Mouse (Mus musculus) adrenal gland, adult 18-20 months (tissue): ENCODE measurements around the gene Cdh10. TPM values are rescaled to one million over a fixed set of nuclear protein-coding genes. Genes with fewer than 3 reads are reported as not detected.

Source experiments
- DNase-seq, 2 experiments: peaks; one replicate each; pipeline ENCODE4 v3.0.0; 2021 to 2022; ENCODE audit warnings: low spot score in 2 of 2
- long read RNA-seq, 2 experiments: library from polyadenylated mRNA; stranded (forward); transcript quantifications; one replicate each; pipeline ENCODE4 v2.0.0; 2021
- total RNA-seq, 2 experiments: library from RNA; stranded (reverse); gene quantifications; 1 replicate in 1 of 2; 2 replicates in 1 of 2; pipeline ENCODE4 v1.2.3; 2021

Gene Cdh10
- total RNA-seq: under 1 TPM in 1 of 2 experiments, not detected in 1; 0.22 TPM
- long read RNA-seq, experiment 1: 0 reads
- long read RNA-seq, experiment 2: 0 reads

DNA sequence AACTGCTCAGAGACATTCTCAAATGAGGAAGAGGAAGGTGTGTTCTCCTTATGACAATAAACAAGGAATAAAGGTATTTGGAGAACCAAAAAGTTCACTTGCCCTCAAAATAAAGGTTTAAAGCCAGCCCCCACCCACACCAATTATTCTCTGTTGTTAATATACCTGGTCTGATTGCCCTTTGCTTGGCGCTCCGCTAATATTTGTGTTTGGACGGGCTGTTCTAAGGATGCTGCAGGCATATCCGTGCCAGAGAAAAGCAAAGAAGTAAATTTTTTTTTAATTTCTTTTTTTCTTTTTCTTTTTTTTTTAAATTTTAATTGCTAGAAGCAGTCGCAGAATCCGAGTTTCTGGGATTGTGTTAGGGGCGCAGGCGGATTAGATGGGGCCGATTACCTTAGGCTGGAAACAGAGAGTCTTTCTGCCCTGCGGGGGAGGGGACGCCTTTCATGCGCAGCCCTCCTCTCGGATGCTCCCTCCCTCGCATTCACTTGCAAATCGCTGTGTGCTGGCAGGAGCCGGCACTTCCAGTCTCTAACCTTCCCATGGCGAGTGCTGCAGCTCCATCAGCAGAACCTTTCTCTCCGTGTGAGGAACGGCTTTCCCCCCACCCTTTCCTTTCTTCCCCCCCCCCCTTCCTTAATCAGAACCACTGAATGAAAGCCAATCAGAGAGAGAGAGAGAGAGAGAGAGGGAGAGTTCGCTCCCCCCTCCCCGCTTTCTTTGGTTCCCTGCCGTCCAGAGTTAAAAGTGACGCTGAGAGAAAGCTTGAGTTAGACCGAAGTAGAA, at the start of gene Cdh10:
TSS of gene Cdh10 (plus strand) at position 763 of the 789 bp plus-strand sequence.
- DNase-seq: peak in 1 of 2 experiments; percentile 4

DNA sequence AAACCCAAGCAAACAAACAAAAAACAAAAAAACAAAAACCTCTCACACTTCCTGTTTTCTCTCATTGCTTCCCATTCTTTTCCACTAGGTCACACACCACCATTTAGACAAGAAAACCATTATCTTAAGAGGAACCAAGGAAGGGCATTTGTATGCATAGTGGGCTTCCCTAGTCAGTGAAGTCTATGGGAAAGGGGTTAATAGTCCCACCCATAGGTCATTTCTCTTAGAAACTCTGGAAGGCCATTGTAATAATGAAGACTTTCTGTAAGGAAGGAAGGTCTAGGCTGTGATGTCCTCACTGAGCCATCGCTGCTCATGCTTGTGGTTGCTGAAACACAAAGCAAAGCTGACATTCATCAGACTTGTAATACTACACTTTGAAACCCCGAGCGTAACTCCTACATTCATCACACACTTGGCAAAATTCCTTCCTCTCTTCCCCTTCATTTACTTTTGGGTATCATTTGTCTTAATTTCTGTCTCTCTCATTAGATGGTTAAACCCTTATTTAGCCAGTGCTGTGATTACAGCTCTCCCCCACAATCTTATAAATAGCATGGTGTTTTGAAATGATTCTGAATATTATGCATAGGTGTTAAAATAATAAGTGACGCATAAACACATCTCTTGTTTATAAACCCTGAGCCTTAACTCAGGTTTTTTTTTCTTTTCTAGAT, 9.5 kb upstream of the Cdh10 start:
- no peak for DNase-seq

DNA sequence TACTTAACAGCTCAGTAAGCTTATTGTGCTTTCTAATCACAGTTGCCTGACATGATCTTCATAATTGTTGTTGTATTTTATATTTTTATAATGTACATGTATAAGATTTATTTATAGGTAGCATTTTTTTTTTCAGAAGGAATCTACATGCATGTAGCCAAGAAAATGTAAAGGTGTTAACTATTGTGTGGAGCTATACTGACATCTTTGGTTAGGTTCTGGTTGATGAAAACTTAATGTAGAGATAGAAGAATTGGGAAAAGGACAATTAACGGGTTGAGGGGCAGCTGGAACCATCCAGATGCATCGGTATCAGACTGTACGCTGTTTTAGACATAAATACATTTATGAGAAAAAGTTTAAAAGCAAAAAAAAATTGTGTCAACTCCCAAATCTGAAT, 1.0 kb upstream of the Cdh10 start:
- no peak for DNase-seq

DNA sequence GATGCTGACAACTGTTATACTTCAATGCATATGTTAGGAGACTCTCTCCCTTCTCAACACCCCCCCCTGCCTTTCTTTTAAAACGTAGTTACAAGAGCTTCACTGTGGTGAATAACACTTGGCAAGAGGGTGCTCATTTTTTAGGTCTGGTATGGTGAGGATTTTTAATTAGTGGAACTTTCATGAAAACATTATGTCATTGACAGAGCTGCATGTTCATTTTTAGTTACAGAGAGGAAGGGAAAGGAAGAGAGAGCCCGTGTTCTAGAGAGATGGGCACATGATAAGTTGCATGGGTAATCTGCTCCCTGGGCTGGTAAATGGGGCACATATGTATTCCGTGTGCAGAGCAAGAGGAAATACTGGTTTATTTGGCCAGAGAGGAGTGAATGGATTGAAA, 1.5 kb downstream of the Cdh10 start:
- DNase-seq: no peak

DNA sequence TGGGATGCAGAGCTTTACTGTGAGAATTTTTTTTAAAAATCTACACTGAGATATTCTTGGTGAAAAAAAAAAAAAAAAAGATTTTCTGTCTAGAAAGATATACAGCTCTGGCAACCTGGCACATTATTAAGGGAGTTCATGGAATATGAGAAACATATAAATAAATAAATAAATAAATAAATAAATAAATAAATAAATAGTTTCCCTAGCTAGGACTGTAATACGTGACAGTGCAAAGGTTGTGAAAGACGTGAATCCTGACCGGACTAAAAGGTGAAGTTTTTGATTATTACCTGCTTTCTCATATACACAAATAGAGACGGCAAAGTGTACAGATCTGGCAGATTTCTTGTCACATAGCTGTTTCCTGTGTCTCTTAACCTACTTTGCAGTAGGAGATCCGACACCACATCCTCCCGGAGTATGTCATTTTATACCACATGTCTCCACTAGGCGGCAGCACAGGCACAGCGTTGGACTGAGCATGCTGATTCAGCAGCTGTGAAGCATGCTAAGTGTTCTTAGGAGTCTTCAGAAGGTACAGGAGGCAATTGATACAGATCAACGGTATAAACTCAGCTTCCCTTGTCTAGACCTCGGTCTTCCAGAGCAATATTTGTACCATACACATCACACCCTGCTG, 2.5 kb downstream of the Cdh10 start:
- peak; percentile 72 to 75 for DNase-seq

DNA sequence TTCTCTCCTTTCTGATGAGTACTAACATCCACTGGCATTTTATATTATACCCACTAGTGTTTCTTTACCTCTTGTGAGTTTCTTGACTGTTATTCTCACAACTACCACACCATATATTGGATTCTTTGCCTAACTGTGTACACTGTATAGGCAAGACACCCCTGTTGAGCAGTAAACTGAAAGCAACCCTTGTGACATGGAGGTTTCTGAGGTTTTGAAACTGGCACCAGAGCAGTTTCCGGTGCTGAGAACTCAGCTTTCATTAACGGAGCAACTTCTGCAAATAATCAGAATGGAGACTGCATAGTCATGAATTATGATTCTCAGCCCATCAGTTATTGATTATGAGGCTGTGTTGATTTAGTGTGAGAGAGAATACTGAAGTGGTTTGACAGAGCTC, 4.7 kb downstream of the Cdh10 start:
- DNase-seq: no peak

DNA sequence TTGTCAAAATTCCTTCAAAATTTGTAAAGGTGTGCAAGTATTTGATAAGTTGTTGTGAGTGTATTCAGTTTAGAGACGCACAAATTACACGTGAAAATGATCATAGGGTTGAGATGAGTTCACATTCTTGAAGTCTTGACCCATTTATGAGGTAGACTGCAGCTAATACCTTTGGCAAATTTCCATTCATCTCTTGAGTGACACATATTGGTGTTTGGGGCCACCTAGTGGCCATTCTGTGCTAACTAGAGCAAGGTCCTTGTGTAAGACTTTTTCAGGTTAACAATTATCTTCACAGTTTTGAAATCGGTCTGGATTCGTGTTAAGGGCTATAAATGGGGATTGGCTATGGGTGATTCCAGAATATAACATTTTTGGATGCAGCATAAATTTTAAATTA, 13.5 kb downstream of the Cdh10 start:
- DNase-seq: peak; percentile 29 to 36

DNA sequence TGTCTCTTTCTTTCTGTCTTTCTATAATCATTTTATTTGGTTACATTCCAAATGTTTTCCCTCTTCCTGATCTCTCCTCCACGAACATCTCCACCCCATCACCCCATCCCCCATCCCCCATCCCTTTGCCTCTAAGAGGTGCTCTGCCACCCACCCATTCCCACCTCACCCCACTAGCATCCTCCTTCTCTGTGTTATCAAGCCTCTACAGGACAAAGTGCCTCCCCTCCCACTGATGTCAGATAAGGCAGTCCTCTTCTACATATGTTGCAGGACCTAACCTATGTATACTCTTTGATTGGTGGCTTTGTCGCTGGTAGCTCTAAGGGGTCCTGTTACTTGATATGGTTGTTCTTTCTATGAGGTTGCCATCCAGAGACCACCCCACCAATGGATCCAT, 23.0 kb downstream of the Cdh10 start:
- DNase-seq: no peak

DNA sequence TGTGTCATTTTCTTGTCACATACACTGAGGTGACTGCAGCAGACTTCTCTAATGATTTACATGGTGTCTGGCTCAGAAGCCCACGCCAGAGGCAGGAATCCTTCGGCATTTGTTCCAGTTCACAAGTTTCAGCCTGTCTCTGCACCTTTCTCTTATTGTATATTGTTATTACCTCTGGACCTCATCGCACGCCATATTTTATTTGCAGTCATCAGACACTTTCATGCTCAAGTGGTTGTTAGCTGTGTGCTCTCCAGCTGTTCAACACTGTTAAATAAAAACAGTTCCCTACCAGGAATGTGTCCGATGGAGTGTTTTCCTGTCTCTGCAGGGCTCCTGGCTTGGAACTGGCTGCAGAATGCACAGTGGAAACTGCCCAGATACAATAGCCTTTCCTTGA, 26.1 kb downstream of the Cdh10 start:
- no peak for DNase-seq

DNA sequence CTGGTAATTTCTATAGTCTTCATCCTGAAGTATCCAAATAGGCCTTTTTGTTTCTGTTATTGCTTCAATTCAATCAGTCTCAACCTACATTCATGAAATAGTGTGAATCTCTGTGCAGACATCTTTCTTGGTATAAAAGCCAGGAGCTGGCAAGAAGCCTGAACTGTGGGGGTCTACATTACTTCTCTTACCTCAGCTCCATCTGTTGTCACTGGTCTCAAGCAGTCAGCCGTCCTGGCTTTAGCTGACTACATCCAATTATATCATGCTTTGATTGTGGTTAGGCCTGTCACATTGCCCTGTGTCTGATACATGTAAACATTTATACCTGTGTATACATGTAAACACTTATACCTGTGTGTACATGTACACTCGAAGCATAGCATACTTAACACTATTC, 31.8 kb downstream of the Cdh10 start:
- DNase-seq: no peak

DNA sequence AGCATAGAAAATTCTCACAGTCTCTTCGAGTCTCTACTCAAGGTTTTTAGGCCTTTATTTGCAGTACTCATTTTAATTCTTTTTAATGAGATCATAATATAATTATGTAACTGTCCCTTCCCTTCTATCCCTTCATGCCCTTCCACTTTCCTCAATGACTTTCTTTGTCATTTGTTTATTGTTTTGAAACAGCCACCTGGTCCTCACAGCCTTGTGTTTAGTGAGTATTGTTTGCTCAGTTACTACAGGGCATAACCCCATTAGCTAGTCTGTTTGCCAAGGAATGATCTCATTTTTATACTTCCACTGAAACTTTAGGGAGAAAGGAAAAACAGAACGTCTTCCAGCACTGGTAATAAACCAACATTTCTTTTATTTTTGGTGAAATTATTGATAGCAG, 39.4 kb downstream of the Cdh10 start:
- no peak for DNase-seq

DNA sequence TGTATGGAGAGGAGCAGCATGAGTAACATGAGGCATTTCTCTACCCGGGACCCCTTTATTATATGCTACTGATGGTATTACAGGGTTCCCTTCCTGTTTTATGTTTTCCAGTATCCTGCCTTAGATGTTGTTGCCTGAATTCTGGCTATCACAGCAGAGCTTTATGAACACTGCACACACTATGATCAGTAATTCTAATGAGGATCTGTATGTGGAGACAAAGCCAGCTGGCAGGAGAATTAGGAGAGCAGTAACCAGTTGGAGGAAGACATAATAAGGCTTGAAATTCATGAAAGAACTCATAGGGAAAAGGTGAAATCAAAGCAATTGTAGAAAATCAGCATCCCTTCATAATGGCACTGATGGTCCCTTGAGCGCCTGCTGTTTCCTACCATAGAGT, 51.1 kb downstream of the Cdh10 start:
- DNase-seq: no peak

DNA sequence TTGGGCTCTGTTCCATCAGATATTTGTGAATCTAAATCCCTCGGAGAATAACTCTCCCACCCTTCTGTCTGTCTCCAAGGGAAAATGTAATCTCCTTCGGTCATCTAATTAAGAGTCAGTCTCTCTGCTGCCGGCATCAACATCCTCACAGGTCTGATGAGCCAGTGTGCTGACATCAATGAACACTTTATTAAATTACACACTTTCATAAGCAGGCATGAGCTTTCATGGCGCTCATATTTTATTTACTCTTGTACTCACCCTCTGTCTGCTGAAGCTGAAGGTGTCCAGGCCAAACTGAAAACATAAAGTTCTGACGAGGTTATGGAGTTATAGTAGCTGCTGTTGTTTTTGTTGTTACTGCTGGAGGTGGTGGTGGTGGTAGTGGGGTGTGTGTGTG, 62.7 kb downstream of the Cdh10 start:
- no peak for DNase-seq

DNA sequence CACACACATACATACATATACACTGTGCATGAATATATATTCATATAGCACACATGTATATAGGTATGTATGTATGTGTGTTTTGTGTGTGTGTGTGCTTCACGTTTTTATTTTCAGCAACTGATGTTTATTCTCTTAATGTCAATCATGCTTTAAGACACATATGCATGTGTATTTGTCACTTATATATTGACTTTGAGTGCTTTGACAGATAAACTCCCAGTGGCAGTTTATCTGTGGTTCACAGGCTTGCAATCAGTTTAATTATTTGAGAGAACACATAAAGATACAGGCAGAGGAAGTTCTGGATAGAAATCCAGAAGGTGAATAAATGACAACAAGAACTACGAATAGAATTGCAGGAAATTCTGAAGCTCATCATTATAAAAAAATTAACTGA, 67.9 kb downstream of the Cdh10 start:
- DNase-seq: no peak

DNA sequence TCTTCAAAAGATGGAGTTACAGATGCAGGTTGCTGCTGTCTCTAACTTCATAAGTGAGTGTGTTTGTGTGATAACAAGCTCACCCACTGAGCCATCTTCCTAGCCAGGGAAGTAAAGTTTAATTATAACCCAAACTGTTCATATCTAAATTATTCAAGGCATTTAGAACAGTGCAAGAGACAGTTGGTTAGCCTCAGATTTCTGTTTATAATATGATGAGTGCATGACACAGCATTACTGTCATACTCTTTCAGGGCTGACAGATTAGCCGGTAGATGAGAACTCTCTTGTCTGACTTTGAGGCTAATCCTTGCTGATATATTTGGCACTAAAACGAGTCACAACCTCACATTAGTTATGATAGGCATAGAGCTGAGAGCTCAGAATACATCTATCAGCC, 70.2 kb downstream of the Cdh10 start:
- no peak for DNase-seq

DNA sequence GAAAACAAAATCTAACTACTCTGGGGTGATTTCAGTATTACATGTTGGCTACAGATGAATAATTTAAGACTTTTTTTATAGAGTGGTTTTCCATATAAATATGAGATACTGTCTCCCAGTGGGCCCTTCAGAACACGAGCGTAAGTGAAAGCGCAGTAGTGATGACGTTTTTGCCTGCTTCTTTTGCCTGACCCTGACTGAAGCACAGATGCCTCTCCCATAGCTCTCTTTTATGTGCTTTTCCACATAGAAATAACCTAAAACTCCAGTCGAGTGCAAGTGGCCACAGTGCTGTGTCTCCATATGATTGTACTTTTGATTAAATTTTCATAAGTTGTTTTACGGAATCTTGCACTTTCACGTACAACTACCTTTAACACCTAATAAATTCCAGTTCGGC, 71.6 kb downstream of the Cdh10 start:
- no peak for DNase-seq

DNA sequence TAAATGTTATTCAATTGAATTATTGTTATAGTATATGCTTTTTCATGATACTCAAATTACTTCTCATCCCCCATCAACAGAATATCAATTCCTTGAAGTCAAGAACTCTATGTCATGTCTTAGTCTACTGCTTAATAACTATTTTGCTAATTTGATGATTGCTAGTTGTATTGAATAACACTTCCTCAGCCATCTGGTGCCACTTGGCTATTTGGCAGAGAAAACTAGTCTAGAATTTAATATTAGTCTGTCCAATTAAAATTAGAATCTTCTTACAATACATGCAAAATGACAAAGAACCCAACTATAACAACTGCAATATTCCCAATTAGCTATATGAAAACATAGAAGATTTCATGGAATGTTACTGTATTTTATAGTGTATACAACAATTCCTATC, 82.0 kb downstream of the Cdh10 start:
- DNase-seq: no peak

DNA sequence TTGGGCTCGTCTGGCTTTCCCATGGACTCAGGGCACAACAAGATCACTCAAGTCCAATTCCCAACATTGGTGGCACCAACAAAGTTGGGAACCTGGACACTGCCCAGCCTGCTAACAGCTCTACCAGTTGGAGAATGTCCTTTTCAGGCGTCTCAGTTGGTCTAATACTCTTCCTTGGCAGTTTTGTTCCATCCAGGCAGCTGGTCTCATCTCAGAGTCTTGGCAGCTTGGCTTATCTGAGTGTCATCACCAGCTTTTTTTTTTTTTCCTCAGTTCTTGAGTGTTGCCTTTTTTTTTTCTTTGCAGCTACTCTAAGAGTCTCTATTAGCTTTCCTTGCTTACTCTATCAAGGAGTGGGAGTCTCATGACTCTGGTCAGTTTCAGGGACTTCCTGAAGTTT, 85.4 kb downstream of the Cdh10 start:
- DNase-seq: no peak

DNA sequence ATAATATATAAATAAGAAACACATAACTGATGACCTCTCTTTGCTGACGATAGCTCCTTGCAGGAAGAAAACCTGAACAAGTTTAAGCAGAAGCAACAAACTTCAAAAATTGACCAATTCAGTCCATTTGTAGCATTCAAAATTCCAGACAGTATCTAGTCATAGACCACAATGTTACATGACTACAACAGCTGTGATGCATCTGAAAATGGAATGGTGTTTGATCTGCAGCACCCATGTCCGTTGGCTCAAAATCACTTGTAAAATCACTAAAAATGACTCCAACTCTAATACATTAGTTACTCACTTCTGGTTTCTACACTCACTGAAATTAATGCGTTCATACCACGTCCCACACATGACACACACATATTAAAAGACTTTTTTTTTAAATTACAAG, 91.9 kb downstream of the Cdh10 start:
- DNase-seq: no peak

DNA sequence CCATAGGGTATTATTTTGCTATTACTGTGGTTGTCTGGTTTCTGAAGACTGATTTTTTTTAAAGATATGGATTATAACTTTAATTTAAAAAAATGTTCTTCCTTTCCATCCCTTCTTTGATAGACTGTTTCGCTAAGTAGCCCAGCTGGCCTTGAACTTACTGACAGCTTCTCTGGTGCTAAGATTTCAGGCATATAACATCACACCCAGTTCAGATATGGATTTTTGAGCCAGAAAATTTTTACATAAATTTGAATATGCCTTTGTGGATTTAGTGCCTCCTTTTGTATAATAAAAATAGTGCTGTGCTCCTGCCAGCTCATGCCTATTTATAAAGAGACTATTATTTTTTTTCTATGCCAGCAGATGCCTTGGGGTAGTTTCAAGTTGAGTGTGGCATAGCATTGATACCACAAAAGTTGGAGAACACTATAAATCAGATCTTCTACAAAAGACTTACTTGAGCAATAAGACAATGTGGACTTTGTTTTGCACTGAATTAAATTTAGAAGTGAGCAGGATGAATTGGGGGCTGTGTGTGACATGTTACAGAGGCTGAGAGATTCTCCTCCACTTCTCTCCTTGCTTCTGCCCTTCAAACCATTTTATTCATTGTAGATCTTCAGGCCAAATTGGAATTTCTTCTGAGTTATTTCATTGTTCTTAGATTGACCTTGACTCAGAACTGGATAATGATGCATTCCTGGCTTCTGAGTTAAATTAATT, 106.8 kb downstream of the Cdh10 start:
- DNase-seq: no peak

DNA sequence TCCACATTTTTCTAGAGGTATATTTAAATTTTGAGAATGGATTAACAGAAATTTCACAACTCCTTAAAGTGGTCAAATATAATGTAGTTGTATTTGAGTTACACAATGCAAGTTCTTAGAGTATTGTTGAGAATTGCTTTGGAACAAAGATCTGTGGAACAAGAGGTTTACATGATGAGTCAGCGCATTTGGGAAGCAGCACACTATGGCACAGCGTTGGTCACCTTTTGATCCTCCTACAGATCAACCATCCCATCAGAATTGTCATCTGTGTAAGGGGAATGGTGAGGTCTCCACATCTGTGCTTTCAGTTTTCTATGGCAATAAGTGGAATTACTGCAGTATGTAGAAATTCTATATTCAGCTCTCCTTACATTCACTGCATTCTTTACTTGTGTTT, 108.2 kb downstream of the Cdh10 start:
- no peak for DNase-seq

DNA sequence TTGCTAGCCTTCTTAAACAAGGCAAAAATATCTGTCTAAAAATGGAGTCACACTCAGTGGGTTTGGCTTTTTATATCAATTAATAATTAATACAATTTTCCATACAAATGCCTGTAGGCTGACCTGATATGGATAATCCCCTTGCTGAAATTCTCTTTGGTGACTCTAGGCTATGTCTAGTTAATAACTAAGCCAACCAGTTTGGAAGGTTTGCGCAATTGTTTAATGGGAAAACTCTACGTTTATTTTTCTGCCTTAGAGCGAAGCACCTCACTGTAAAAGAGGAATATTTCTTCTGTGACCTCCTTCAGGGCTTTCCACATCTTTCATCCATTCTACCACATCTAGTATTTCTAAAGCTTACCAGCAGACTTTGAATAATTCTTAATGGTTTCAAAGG, 133.5 kb downstream of the Cdh10 start:
- no peak for DNase-seq
